Mouse (Mus musculus) heart, embryonic 10.5 days (tissue): ENCODE data around the gene Apopt1. TPM values are rescaled to one million over a fixed set of nuclear protein-coding genes. Genes with fewer than 3 reads are reported as not detected.

Experiments used
- DNase-seq: peaks from one replicate; pipeline ENCODE4 v3.0.0-alpha.2; 2017; ENCODE audit warnings: low spot score
- H3K27ac ChIP-seq: fragments of 300-500 bp; sonication (generic); 2 replicates; pipeline ENCODE4 v1.5.1; 2016; ENCODE audit warnings: mild to moderate bottlenecking
- H3K27me3 ChIP-seq: fragments of 300-500 bp; sonication (generic); 2 replicates; pipeline ENCODE4 v1.6.1; 2016; ENCODE audit warnings: mild to moderate bottlenecking; ENCODE audit not compliant: poor library complexity, insufficient read depth, severe bottlenecking
- H3K36me3 ChIP-seq: fragments of 300-500 bp; sonication (generic); 2 replicates; pipeline ENCODE4 v1.6.1; 2016; ENCODE audit warnings: mild to moderate bottlenecking, moderate library complexity
- H3K4me1 ChIP-seq: fragments of 300-500 bp; sonication (generic); 2 replicates; pipeline ENCODE4 v1.6.1; 2016; ENCODE audit warnings: mild to moderate bottlenecking
- H3K4me3 ChIP-seq: fragments of 300-500 bp; sonication (generic); 2 replicates; pipeline ENCODE4 v1.5.1; 2016; ENCODE audit warnings: mild to moderate bottlenecking, moderate library complexity
- H3K9me3 ChIP-seq: fragments of 300-500 bp; sonication (generic); 2 replicates; pipeline ENCODE4 v1.6.1; 2016; ENCODE audit warnings: mild to moderate bottlenecking, moderate library complexity
- WGBS: fragments of 180-500 bp; shearing (Covaris S2); methylation state at CpG from one replicate; pipeline ENCODE4 v1.1.7; 2016; 5-methylcytosine and 5-hydroxymethylcytosine counted together
- polyA plus RNA-seq: library from polyadenylated mRNA; unstranded; fragments of >200 nt; fragmentation: Nextera tagmentation; extraction: Ambion mirVana; gene quantifications from 2 replicates; pipeline ENCODE4 v1.2.1, GENCODE M21; 2016

The Apopt1 gene
- polyA plus RNA-seq: 53.3 and 55.2 TPM in 2 replicates

DNA sequence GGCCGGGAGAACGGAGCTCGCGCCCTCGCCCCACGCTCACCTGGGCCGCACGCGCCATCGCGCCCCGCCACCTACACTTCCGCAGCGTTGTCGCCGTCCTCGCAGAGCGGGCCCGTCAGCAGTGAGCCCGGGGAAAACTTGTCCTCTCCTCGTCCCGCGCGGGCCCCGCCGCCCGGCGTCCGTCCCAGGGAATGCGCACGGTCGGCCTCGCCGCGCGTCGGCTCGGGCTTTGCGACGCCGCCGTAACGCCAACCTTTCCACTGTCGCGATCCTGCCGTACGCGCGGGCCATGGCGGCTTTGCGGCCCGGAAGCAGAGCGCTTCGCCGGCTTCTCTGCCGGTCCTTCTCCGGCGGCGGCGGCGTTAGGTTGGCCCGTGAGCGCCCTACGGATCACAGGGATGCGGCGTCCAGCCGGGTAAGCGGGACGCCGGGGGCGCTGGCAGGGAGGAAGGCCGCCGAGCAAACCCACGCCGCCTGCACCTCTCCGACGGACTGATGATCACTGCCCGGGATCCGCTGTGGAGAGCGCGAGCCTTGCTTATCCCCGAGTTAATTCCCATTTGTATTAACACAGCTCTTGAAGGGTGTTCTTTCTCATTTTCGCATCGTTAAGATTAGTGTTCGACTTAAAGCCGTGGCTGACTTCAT is at the start of gene Apopt1, which contains the start of gene Bag5:
Apopt1 (plus strand) TSS at position 258 of the 648 bp plus-strand sequence.
Bag5 (minus strand) TSS at position 254 of the 648 bp plus-strand sequence.
- Histone ChIP-seq H3K27ac (peak within 1 kb of the TSS; percentile 97), H3K4me3 (peak within 1 kb of the TSS; percentile 98), H3K36me3 (peaks cover 41% of the 10 kb centered on the region), H3K27me3 (no peaks in the 10 kb centered on the region), H3K9me3 (no peaks in the 10 kb centered on the region), H3K4me1 (peaks cover 19% of the 10 kb centered on the region)
- WGBS: under 1% methylated on average over 86 of the region's 86 CpGs
- peak; percentile 96 for DNase-seq

DNA sequence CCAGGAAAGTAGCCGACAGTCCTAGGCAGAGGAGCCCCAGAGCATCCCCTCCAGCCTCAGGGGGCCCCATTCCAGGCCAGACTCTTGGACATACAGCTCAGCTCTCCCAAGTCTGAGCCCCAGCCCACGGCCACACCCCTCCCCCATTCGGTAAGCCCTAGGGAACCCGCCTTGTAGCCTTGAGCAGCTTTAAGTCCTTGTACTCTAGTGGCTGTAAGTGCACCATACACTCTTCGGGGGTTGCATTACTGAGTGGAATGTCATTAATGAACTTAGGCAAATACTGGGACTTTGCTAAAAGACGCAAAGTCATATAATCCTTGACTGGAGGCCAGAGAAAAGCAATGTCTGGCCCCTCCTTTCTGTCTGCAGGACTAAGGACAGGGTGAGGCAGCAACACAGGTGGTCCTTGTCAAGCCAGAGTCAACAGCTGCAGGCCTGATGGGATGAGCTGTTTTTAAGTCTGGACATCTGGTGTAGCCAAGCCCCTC is 48.9 kb upstream of the Apopt1 start:
- DNase-seq: peak; percentile 79
- H3K27ac ChIP-seq: peak overlapping the region; percentile 71
- H3K4me1 ChIP-seq: peaks cover 45% of the 10 kb centered on the region
- peaks cover 27% of the 10 kb centered on the region for H3K36me3 ChIP-seq
- 37% methylated on average over 6 of the region's 6 CpGs for WGBS
- no peaks in the 10 kb centered on the region for H3K27me3 ChIP-seq
- H3K9me3 ChIP-seq: no peaks in the 10 kb centered on the region
- no peak overlapping the region for H3K4me3 ChIP-seq

DNA sequence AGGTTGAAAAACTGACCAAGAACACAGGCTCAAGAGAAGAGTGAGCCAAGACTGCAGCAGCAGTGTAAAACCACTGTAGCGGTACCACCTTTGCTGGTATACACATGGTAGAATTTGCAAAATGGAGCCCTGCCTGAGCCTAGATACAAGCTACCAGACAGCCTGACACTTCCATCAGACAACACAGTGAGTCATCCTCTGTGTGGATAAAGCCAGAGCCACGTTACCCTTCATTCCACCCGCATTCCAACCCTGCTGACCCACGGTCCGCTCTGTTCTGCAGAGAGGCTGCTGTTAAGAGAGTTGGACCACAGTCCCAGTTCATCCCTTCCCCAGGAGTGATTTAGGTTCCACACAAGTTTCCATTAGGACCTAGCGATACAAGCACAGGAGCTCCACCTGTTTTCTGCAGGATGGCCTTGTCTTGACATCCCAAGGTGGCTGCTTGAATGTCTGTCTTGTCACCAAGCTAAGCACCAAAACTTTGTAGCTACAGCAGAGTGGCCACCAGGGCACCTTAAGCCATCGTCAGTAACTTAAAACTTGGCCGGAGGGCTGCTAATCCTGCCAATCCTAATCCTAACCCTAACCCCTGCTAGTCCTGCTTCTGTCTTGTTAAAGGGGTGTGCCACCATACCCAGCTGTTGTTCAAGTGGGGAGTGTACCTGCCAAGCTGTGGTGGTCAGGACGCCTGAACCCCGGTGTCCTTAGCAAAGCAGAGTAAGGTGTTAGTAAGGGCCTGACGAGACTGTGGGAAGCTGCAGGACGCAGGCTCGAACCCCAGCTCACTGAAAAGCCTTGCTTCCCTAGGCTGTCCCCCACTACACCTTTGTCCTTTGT is 47.8 kb upstream of the Apopt1 start:
- H3K27ac ChIP-seq: peak overlapping the region; percentile 63
- peaks cover 56% of the 10 kb centered on the region for H3K4me1 ChIP-seq
- no peaks in the 10 kb centered on the region for H3K9me3 ChIP-seq
- H3K4me3 ChIP-seq: no peak overlapping the region
- peaks cover 8% of the 10 kb centered on the region for H3K27me3 ChIP-seq
- H3K36me3 ChIP-seq: peaks cover 26% of the 10 kb centered on the region
- peak; percentile 75 for DNase-seq
- 63% methylated on average over 13 of the region's 13 CpGs for WGBS

DNA sequence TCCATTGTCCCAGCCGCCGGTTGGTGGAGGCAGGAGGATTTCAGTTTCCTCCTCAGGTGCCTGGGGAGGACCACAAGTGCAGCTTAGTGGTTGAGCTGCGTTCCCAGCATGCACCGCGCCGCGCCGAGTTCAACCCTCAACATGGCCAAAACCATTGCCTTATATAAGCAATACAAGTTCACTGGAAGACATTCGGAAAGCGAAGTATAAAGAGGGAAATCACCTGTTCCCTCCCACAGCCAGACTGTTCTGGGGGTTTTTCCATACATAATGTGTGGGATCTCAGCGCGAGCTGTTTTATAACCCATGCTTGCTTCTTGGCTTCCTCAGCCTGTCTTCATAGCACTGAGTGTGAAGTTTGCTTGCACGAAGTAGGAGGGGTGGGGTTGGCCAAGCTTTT is 46.7 kb upstream of the Apopt1 start:
- Histone ChIP-seq H3K36me3 (peaks cover 23% of the 10 kb centered on the region), H3K4me3 (no peak overlapping the region), H3K27ac (0 out of 2 replicates have a peak overlapping the region, but pooled peaks have one; percentile 63), H3K4me1 (peaks cover 67% of the 10 kb centered on the region), H3K9me3 (no peaks in the 10 kb centered on the region), H3K27me3 (peaks cover 19% of the 10 kb centered on the region)
- no peak for DNase-seq
- WGBS: 72% methylated on average over 13 of the region's 13 CpGs

DNA sequence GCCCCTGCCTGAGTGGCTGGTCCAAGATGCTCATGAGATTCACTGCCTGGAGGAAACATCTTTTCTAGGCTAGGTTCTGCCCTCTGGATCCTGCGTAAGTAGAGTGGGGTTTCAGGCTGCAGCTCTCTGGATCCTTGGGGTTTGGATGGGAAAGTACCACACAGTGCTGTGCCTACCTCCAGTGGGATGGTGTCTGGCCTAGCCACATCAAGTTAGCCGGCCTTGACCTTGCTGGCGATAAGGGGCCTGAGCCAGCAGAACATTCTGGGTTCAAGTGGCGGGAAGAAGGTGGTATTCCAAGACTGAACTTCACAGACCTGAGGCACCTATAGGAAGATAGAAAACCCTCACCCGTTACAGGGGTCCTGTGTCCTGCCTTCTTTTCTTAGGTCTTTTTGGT is 45.6 kb upstream of the Apopt1 start:
- peaks cover 30% of the 10 kb centered on the region for H3K27me3 ChIP-seq
- H3K36me3 ChIP-seq: peaks cover 14% of the 10 kb centered on the region
- H3K27ac ChIP-seq: no peak overlapping the region
- DNase-seq: peak; percentile 74
- no peak overlapping the region for H3K4me3 ChIP-seq
- no peaks in the 10 kb centered on the region for H3K9me3 ChIP-seq
- H3K4me1 ChIP-seq: peaks cover 78% of the 10 kb centered on the region
- WGBS: 88% methylated on average over 5 of the region's 5 CpGs

DNA sequence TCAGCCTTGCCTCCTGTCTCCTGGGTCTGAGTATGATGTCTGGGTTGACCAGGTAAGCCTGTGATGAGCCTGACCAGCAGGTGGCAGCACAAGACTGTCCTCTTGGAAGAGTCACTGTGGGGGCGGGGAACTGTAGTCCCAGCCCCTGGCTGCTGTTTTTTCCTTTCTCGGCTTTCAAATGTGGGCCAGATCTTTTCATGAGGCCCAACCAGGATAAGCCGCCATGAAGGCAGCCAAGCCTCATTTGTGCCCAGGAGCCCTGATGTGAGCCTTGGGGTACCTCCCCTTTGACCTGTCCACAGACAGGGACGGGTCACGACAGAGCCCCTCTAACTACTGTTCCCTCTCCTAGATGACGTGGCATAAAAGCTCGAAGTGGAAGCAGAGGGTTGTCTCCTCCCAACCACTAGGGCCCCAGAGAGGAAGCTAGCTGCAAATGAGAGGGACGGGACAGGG is 44.6 kb upstream of the Apopt1 start:
- Histone ChIP-seq H3K9me3 (no peaks in the 10 kb centered on the region), H3K27me3 (peaks cover 39% of the 10 kb centered on the region), H3K4me3 (peak overlapping the region; percentile 47), H3K4me1 (peaks cover 79% of the 10 kb centered on the region), H3K27ac (peak overlapping the region; percentile 88), H3K36me3 (peaks cover 12% of the 10 kb centered on the region)
- peak; percentile 96 for DNase-seq
- WGBS: 0% methylated on average over 8 of the region's 8 CpGs

DNA sequence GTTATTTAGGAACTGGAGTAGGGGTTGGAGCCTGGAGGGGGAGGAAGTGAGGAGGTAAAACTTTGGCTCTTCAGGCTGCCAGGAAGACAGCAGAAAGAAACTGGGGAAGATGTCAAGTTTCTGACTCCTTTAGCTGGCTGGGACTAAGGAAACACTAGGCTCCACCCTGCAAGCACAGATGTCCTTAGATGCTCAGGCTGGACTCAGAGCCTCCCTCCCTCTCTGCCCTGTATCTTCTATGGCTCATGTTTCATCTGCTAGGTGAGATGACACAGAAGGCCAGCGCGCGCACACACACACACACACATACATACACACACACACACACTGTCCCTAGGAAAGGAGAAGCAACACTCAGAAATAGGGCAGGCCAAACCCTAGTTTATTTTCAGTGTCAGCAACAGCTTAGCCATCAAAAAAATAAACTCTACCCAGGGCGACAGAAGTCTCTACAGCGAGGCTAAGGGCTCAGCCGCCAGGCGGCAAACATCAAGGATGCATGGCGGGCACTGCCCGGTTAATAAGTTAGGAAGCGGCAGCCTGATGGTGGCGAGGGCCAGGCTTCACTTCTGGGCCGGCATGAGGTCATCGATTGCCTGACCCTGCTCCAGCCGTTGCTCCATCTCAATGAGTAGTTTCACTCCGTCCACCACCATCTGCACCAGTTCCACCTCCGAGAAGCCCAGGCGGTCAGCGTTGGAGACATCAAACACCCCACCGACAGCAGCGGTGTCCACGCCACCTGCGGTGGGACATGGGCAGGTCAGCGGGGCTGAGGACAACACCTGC is 43.9 kb upstream of the Apopt1 start:
- peaks cover 75% of the 10 kb centered on the region for H3K4me1 ChIP-seq
- H3K27me3 ChIP-seq: peaks cover 44% of the 10 kb centered on the region
- H3K9me3 ChIP-seq: no peaks in the 10 kb centered on the region
- H3K36me3 ChIP-seq: peaks cover 12% of the 10 kb centered on the region
- DNase-seq: no peak
- H3K4me3 ChIP-seq: peak overlapping the region; percentile 47; the same call in 1 of the 2 replicates
- peak overlapping the region; percentile 88 for H3K27ac ChIP-seq
- WGBS: 66% methylated on average over 23 of the region's 23 CpGs

DNA sequence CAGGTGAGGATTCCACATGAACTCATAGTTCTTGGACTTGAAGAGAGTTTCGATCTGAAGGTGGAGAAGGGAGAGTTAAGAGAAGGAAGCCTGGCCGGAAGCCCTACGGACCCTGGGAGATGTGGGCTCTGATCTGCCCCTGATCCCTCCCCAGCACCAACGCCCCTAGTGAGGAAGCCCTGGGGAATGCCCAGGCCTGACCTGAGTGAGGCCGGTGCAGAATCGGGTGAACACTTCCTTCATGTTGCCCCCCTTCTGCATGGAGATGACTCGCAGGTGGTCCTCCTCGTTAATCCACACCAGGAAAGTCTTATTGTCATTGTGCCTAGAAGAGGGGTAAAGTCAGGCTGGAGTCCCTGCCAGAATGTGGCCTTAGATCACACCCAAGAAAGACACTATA is 43.1 kb upstream of the Apopt1 start:
- H3K4me1 ChIP-seq: peaks cover 72% of the 10 kb centered on the region

DNA sequence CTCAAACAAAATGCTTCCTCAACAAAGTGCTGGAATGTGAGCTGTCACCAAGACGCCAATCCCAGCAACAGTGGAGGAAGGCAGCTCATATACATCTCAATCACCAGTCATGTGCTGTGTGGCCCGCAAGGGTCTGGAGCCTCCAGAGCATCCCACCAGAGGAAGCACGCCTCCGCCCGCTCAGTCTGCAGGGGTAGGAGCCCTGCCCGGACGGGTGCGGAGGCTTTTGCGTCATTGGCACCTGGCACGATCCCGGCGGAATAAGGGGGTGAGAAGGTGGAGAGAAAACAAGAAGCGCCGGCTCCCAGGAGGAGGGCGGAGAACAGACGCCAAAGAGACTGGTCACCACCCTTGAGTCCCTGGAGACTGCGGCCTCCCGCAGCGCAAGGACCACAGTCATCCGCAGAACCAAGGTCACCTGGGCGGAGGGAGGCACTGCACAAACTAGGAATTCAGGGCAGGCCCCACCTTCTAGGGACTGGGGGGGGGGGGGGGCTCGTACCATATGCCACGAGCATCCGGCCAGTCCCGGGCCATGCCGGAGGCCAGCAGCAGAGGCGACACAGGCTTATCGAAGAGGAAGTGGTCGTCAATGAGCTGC is 42.6 kb upstream of the Apopt1 start:
- Histone ChIP-seq H3K9me3 (no peaks in the 10 kb centered on the region), H3K4me3 (peak overlapping the region; percentile 78), H3K27ac (peak overlapping the region; percentile 88), H3K4me1 (peaks cover 72% of the 10 kb centered on the region), H3K27me3 (peaks cover 45% of the 10 kb centered on the region), H3K36me3 (peaks cover 12% of the 10 kb centered on the region)
- no peak for DNase-seq
- 4% methylated on average over 29 of the region's 29 CpGs for WGBS

More for the DNA sequence above, 43.1 kb upstream of the Apopt1 start:
- no peaks in the 10 kb centered on the region for H3K9me3 ChIP-seq
- peaks cover 12% of the 10 kb centered on the region for H3K36me3 ChIP-seq
- peaks cover 45% of the 10 kb centered on the region for H3K27me3 ChIP-seq
- H3K27ac ChIP-seq: peak overlapping the region; percentile 88; the same call in 1 of the 2 replicates
- 53% methylated on average over 8 of the region's 8 CpGs for WGBS
- H3K4me3 ChIP-seq: peak overlapping the region; percentile 78
- DNase-seq: no peak

DNA sequence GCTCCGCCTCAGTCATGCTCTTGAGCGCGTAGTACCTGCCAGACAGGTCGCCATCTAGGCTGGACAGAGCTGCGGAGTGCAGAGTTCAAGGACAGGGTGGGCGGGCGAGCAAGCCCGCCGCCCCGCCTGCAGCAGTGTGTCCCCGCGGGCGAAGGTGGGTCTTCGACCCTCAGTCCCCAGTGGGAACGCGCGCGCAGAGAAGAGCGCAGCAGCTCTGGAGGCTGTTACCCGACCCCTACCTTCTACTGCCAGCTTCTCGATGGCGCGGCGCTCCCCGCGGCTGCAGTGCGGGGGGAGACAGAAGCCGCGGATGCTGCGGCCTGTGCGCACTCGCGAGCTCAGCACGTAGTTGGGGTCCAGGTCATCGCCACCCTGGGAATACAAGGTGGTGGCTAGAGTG is 42.1 kb upstream of the Apopt1 start:
- H3K36me3 ChIP-seq: peaks cover 12% of the 10 kb centered on the region
- H3K27ac ChIP-seq: peak overlapping the region; percentile 88
- H3K9me3 ChIP-seq: no peaks in the 10 kb centered on the region
- H3K27me3 ChIP-seq: peaks cover 45% of the 10 kb centered on the region
- under 1% methylated on average over 35 of the region's 35 CpGs for WGBS
- DNase-seq: no peak
- peaks cover 72% of the 10 kb centered on the region for H3K4me1 ChIP-seq
- H3K4me3 ChIP-seq: peak overlapping the region; percentile 78

DNA sequence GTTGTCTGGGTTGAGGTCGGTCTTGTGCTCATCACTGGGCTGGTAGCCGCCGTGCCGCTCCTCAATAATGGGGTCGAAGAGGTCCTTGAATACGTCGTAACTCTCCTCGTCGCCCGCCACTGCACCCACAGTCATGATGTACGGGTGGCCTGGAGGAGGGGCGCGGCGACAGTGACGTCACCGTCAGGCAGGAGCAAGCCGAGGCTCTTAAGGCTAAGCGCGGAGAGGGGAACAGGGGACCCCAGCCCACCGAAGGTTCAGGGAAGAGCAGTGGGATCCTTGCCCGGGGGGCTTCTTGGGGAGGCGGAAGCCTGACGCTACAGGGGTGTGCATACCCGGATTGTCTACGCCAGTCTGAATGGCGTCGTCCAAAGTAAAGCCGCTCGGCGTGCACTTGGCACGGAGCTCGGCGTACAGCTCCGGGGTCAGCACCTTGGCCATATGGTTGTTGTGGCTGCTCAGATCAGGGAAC is 41.6 kb upstream of the Apopt1 start:
- Histone ChIP-seq H3K27me3 (peaks cover 45% of the 10 kb centered on the region), H3K4me1 (peaks cover 70% of the 10 kb centered on the region), H3K27ac (peak overlapping the region; percentile 88), H3K4me3 (peak overlapping the region; percentile 78), H3K36me3 (peaks cover 12% of the 10 kb centered on the region), H3K9me3 (no peaks in the 10 kb centered on the region)
- WGBS: under 1% methylated on average over 34 of the region's 34 CpGs
- DNase-seq: no peak

DNA sequence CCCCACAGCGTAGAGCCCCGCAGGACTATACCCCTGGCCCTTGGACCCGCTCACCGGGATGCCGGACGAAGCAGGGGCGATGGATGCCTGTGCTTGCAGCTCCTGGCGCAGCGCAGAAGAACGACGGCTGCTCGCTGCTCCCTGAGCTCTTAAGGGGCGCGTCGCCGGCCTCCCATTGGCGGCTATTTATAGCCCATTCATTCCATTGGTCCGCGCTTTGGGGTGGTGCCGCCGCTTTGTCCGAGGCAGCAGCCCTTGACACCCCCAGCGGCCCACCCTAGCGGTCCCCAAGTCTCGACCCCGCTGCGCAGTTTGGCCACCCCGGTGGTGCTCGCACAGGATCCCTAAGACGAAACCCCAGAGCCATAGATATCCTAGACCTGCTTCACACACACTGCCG is 40.9 kb upstream of the Apopt1 start, which contains the start of gene Ckb:
Ckb (minus strand) TSS at position 163 of the 400 bp plus-strand sequence.
- under 1% methylated on average over 31 of the region's 31 CpGs for WGBS
- DNase-seq: peak; percentile 90
- peak within 1 kb of the TSS; percentile 88 for H3K27ac ChIP-seq

More for the DNA sequence above, 40.9 kb upstream of the Apopt1 start, which contains the start of gene Ckb:
- Histone ChIP-seq H3K4me1 (peaks cover 77% of the 10 kb centered on the region), H3K36me3 (peaks cover 12% of the 10 kb centered on the region), H3K9me3 (no peaks in the 10 kb centered on the region), H3K27me3 (peaks cover 45% of the 10 kb centered on the region), H3K4me3 (peak within 1 kb of the TSS; percentile 78)
